Mouse (Mus musculus): Measurements from ENCODE around the gene Nsl1.
A peak's percentile ranks its signal among the peaks of the same experiment; 100 is the strongest.
"Not testable (repeated sequence)": the region's sequence is repeated elsewhere in the genome, so short reads cannot be mapped to it uniquely, and the experiment has no call there.

The Nsl1 gene

DNA sequence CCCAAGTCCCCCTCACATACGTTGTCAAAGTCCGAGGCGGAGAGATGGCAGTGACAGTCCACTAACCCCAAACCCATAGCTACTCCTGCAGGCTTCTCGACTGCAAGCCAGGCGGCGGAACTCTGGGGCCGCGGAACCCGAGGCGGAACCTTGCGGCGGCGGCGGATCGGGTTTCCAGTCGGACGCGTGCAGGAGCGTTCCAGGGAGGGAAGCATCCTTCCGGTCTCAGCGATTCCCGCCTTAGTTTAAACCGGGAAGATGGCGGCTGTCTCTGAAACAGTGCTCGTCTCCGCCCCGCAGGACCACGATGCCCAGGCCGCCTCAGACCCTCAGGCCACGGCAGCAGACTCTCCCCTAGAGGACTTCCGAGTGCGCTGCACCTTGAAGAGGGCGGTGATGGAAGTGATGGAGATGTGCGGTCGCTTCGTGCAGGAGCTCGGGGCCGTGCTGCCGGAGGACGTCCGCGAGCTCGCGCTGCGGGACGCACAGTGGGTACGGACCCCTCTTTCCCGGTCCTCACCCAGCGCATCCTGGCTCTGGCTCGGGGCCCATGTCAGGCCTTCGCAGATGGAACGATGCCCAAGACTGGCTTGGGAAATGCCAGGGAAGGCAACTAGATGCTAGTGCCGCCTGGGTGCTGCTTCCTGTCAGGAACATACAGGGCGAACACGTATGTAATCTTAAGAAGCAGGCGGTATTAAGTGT lies at the start of gene Nsl1, which contains the start of gene Tatdn3:
Gene Nsl1, plus strand, starts transcription at position 232 of the 705 bp plus-strand sequence.
Gene Tatdn3, minus strand, starts transcription at position 152 of the 705 bp plus-strand sequence.
- peak; percentile 93 for DNase-seq

DNA sequence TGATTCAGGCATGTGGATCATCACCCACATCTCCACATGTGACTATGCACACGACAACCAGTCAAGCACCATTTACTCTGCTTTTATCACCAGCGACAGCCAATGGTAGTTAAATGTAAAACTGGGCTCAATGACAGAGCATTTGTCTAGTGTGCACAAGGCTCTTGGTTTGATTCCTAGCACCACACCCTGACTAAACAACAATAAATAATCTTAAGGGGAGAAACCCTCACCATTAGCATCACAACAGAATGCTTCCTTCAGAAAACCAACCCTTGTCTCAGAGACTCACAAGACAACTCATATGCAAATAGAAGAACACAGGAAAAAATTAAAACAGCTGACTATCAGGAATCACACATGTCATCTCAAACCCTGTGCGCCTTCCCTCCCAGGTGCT lies 48.5 kb upstream of the Nsl1 start:
- no peak for DNase-seq

DNA sequence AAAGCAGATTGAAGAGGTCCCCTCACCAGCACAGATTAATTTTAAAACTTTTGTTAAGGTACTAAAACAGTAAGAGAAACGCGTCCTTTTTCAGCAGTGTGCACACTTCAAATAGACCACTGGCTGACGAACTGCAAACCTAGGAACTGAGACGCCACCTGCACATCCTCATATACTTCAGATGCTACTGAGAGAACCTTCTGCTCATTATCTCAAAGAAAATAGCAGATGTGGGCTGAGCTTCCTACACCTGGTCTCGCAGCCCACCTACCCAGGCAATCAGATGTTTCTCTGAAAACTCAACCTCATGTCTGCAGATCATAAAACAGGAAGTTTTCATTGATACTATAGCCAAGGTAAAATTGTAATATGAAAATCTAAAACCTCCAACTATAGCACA lies 43.0 kb upstream of the Nsl1 start:
- no peak for DNase-seq

- no peak for DNase-seq
Measured at GRCm38 (mm10) chr1:191020217-191020924, 42.4 kb upstream of the Nsl1 start.

DNA sequence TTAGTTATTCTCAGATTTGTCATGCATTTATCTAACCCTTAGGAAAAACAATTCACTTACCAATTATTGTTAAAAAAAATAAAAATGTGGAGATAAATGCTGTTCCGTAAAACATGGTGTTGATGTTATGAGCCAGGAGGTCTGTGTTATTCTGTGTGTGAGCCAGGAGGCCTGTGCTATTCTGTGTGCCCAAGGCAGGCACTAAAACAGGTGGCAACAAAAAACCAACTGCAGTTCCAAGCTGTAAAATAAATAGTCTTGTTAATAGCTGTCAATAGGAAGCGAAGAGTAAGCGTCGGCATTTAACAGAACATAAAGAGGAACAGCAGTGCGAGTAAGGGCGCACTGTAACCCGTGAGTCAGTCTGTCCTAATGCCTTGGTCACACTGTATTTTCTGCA lies 41.8 kb upstream of the Nsl1 start:
- DNase-seq = no peak

- DNase-seq = no peak
Measured at GRCm38 (mm10) chr1:191023140-191023539, 39.7 kb upstream of the Nsl1 start.

- not testable (repeated sequence) for DNase-seq
Measured at GRCm38 (mm10) chr1:191023806-191024205, 39.0 kb upstream of the Nsl1 start.

GRCm38 (mm10) chr1:191025016-191026012 lies 37.5 kb upstream of the Nsl1 start:
- peak; percentile 53 for DNase-seq

GRCm38 (mm10) chr1:191026021-191026713 lies 36.6 kb upstream of the Nsl1 start, which contains the start of gene Flvcr1:
Flvcr1 (minus strand) TSS chr1:191026158.
- DNase-seq = peak; percentile 97

- peak; percentile 11 for DNase-seq
Measured at GRCm38 (mm10) chr1:191030182-191030581, 32.6 kb upstream of the Nsl1 start.

DNA sequence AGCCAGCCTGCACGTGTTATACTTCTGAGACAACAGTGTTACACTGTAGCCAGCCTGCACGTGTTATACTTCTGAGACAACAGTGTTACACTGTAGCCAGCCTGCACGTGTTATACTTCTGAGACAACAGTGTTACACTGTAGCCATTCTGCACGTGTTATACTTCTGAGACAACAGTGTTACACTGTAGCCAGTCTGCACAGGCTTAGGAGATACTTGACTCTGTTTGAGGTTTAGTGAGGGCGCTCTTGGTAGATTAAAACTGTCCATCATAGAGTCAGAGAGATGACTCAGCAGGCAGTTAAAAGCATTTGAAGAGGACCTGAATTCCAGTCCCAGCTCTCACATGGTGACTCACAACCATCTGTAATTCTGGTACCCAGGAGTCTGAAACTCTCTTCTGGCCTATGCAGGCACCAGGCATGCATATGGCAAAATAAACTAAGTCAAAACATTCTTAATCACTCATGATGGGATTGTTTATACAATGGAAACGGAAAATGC lies 31.8 kb upstream of the Nsl1 start:
- DNase-seq = not testable (repeated sequence)

GRCm38 (mm10) chr1:191035649-191036048 lies 27.2 kb upstream of the Nsl1 start:
- DNase-seq = no peak

GRCm38 (mm10) chr1:191036554-191037334 lies 26.1 kb upstream of the Nsl1 start, which contains the start of gene Spata45:
Spata45 (plus strand) TSS chr1:191036639.
- DNase-seq = no peak

DNA sequence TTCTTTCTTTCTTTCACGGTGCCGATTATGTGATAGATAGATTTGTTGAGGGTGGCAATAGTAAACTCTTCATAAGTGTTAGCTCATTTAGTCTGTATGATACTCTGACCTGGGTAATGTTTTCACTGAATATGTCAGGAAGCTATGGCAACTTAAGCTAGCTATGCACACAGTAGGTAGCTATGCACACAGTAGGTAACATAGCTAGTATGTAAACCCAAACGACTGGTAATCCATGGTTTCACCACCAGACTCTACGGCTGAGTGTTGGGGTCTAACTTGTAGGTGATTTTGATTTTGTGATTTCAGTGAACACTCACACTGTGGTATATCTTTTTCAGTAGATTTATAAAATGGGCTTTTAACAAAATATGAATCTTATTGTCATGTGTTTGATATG lies 24.8 kb upstream of the Nsl1 start:
- DNase-seq = no peak

- DNase-seq = no peak
Measured at GRCm38 (mm10) chr1:191041352-191041751, 21.5 kb upstream of the Nsl1 start.

GRCm38 (mm10) chr1:191042106-191042505 lies 20.7 kb upstream of the Nsl1 start:
- no peak for DNase-seq

- DNase-seq = no peak
Measured at GRCm38 (mm10) chr1:191042688-191043087, 20.1 kb upstream of the Nsl1 start.

GRCm38 (mm10) chr1:191045264-191045663 lies 17.5 kb upstream of the Nsl1 start:
- DNase-seq = no peak

- peak; percentile 33 for DNase-seq
Measured at GRCm38 (mm10) chr1:191046231-191046824, 16.5 kb upstream of the Nsl1 start.

DNA sequence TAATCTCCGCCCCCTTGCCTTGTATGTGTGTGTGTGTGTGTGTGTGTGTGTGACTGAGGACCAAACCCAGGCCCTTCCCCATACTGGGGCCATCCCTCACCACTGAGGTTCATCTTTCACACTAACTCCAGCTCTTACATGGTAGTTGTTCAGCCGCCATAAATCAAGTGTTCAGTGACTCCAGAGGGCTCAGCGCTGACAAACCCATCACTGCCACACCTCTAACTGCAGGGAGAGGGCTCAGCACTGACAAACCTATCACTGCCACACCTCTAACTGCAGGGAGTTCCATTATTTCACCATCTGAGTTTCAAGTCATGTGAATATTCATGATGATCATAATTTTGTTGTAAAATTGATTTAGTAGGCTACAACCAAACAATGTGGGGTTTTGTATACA lies 9.3 kb upstream of the Nsl1 start:
- no peak for DNase-seq
